Mouse (Mus musculus): ENCODE data around the gene Crisp2. TPM values are rescaled to one million over a fixed set of nuclear protein-coding genes. Genes with fewer than 3 reads are reported as not detected.

Gene Crisp2
- not detected in 2 replicates for polyA plus RNA-seq (2016; fragmentation: Nextera tagmentation; extraction: Ambion mirVana)

DNA sequence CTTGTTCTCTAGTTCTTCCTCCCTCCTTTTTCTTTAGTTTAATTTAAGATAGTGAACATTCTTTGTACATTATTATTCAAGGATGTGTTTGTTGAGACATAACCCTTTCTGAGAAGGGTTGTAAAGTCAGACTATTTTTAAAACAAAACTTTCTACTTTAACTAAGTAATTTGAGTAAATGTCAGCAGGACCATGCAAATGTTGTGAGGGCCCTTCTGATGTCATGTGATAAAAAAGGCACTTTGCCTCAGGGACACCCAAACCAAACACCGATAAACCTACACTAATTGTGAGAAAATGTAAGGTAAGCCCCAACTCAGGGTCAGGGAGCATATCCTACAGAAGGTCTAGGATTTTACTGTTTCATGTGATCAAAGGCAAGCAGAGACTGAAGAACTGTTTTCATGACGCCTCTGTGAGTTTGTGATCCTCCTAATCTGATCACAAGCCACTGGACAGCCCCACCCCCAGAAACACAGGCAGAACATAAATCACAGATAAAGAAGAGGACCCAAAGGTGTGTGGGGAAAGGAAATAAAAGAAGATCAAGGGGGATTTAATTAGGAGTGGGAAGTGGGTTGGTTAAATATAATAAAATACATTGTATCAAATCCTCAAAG is at the start of gene Crisp2:
Crisp2 (minus strand) TSS at position 51 of the 620 bp plus-strand sequence.
- Histone ChIP-seq H3K4me2 (replicated peaks) (no peak within 1 kb of the TSS), H3K27me3 (no peaks in the 10 kb centered on the region), H3K4me3 (no peak within 1 kb of the TSS), H3K36me3 (no peaks in the 10 kb centered on the region), H3K4me1 (no peaks in the 10 kb centered on the region), H3K9me3 (no peaks in the 10 kb centered on the region), H3K9ac (replicated peaks) (no peak within 1 kb of the TSS), H3K27ac (replicated peaks) (no peak within 1 kb of the TSS)
- 53% methylated on average over 2 of the region's 2 CpGs for WGBS
- no peak for ATAC-seq (ENCODE audit: low FRiP score, low read depth)

- Histone ChIP-seq H3K9ac (replicated peaks) (no peak overlapping the region), H3K4me2 (replicated peaks) (no peak overlapping the region), H3K9me3 (no peaks in the 10 kb centered on the region), H3K4me1 (no peaks in the 10 kb centered on the region), H3K36me3 (no peaks in the 10 kb centered on the region), H3K27me3 (no peaks in the 10 kb centered on the region), H3K4me3 (no peak overlapping the region), H3K27ac (replicated peaks) (no peak overlapping the region)
- ATAC-seq (ENCODE audit: low FRiP score, low read depth): no peak
Measured at GRCm38 (mm10) chr17:40855065-40855464, 48.3 kb upstream of the Crisp2 start.

DNA sequence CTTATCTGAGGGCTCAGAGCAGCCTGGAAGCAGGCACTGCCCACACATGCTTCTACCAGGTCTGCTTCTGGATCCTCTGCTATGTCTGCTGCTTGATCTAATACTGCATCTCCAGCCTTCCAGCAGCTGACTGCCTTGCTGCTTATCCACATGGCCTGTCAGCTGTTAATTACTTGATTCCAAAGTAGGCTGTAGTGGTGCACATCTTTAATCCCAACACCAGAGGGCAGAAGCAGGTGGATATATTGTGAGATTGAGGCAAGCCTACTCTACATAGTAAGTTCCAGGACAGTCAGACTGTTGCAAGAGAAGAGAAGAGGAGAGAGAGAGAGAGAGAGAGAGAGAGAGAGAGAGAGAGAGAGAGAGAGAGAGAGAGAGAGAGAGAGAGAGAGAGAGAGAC is 30.5 kb upstream of the Crisp2 start:
- Histone ChIP-seq H3K27ac (replicated peaks) (no peak overlapping the region), H3K4me3 (no peak overlapping the region), H3K9me3 (no peaks in the 10 kb centered on the region), H3K36me3 (no peaks in the 10 kb centered on the region), H3K9ac (replicated peaks) (no peak overlapping the region), H3K4me1 (no peaks in the 10 kb centered on the region), H3K27me3 (no peaks in the 10 kb centered on the region), H3K4me2 (replicated peaks) (no peak overlapping the region)
- ATAC-seq (ENCODE audit: low FRiP score, low read depth): no peak; the same call in 1 of the 2 replicates

DNA sequence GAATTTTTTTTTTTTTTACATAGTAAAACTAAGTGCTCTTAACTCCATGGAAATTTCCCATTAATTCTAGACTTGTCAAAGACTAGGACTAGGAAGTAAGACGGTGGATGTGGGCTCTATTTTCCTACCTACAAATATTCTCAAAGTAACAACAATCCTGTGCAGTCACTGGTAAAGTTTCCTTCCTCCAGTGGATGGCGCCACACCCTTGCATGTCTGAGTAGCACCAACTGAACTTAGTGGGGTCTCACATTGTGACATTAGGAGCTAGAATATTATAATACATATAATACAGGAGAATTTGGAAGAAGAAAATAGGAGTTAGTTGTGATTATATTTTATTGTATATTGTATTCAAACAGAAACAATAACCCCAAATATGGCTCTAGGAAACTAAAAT is 25.1 kb upstream of the Crisp2 start:
- no peak for ATAC-seq (ENCODE audit: low FRiP score, low read depth)
- H3K27me3 ChIP-seq: no peaks in the 10 kb centered on the region
- H3K9ac ChIP-seq (replicated peaks): no peak overlapping the region
- H3K36me3 ChIP-seq: no peaks in the 10 kb centered on the region
- no peak overlapping the region for H3K27ac ChIP-seq (replicated peaks)
- no peaks in the 10 kb centered on the region for H3K4me1 ChIP-seq
- no peaks in the 10 kb centered on the region for H3K9me3 ChIP-seq
- H3K4me2 ChIP-seq (replicated peaks): no peak overlapping the region
- H3K4me3 ChIP-seq: no peak overlapping the region
- WGBS: 57% methylated on average over 2 of the region's 2 CpGs

- Histone ChIP-seq H3K27ac (replicated peaks) (no peak overlapping the region), H3K9ac (replicated peaks) (no peak overlapping the region), H3K4me3 (no peak overlapping the region), H3K4me1 (no peaks in the 10 kb centered on the region), H3K27me3 (no peaks in the 10 kb centered on the region), H3K36me3 (no peaks in the 10 kb centered on the region), H3K9me3 (no peaks in the 10 kb centered on the region), H3K4me2 (replicated peaks) (no peak overlapping the region)
- WGBS: 59% methylated on average over 8 of the region's 8 CpGs
- no peak for ATAC-seq (ENCODE audit: low FRiP score, low read depth)
Measured at GRCm38 (mm10) chr17:40824549-40824948, 17.7 kb upstream of the Crisp2 start.

DNA sequence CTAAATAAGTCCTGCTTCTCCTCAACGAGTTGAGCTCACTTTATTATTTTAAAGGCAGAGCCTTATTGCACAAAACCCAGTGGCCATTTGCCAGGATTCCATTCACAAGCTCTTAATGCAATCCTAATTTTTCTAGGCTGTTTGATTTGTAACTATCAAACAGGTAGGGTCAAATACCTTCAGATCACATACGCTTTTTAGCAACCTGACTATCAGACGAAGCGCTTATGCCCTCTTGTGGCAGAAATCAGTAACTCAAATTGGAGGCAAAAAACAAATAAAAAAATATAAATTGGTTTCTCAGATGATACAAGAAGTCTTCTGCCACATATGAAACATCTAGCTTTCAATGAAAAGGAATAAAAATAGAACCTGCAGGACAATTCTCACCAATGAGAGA is 17.0 kb upstream of the Crisp2 start:
- Histone ChIP-seq H3K4me2 (replicated peaks) (no peak overlapping the region), H3K9me3 (no peaks in the 10 kb centered on the region), H3K27me3 (no peaks in the 10 kb centered on the region), H3K4me3 (no peak overlapping the region), H3K9ac (replicated peaks) (no peak overlapping the region), H3K27ac (replicated peaks) (no peak overlapping the region), H3K4me1 (no peaks in the 10 kb centered on the region), H3K36me3 (no peaks in the 10 kb centered on the region)
- ATAC-seq (ENCODE audit: low FRiP score, low read depth): no peak
- WGBS: 29% methylated on average over 4 of the region's 4 CpGs

DNA sequence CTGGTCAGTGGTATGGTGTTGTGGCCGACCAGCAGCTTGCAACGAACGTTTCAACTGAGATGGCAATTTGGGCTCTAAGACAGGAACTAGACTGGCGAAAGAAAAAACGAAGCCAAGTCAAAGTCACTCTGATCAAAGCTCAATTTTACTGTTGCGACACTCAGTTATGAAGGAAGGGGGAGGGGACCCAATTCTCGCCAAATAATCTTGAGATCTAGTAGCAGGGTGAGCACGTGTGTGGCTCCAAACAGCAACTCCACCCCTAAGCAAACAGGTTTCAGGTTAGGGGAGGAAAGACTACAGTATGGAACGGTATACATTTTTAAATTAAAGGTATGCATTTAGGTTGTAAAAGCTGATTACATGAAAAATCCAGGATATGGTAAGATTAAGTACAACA is 14.7 kb upstream of the Crisp2 start:
- Histone ChIP-seq H3K4me1 (no peaks in the 10 kb centered on the region), H3K27ac (replicated peaks) (no peak overlapping the region), H3K4me3 (no peak overlapping the region), H3K27me3 (no peaks in the 10 kb centered on the region), H3K9me3 (no peaks in the 10 kb centered on the region), H3K36me3 (no peaks in the 10 kb centered on the region), H3K9ac (replicated peaks) (no peak overlapping the region), H3K4me2 (replicated peaks) (no peak overlapping the region)
- WGBS: 84% methylated on average over 9 of the region's 9 CpGs
- no peak for ATAC-seq (ENCODE audit: low FRiP score, low read depth)

- no peak for ATAC-seq (ENCODE audit: low FRiP score, low read depth)
- Histone ChIP-seq H3K4me2 (replicated peaks) (no peak overlapping the region), H3K9me3 (no peaks in the 10 kb centered on the region), H3K27me3 (no peaks in the 10 kb centered on the region), H3K27ac (replicated peaks) (no peak overlapping the region), H3K9ac (replicated peaks) (no peak overlapping the region), H3K4me1 (no peaks in the 10 kb centered on the region), H3K36me3 (no peaks in the 10 kb centered on the region), H3K4me3 (no peak overlapping the region)
- WGBS: 77% methylated on average over 4 of the region's 4 CpGs
Measured at GRCm38 (mm10) chr17:40817340-40817943, 10.6 kb upstream of the Crisp2 start.

- Histone ChIP-seq H3K9me3 (no peaks in the 10 kb centered on the region), H3K27ac (replicated peaks) (no peak overlapping the region), H3K4me3 (no peak overlapping the region), H3K27me3 (no peaks in the 10 kb centered on the region), H3K4me2 (replicated peaks) (no peak overlapping the region), H3K36me3 (no peaks in the 10 kb centered on the region), H3K4me1 (no peaks in the 10 kb centered on the region), H3K9ac (replicated peaks) (no peak overlapping the region)
- no peak for ATAC-seq (ENCODE audit: low FRiP score, low read depth)
- 76% methylated on average over 2 of the region's 2 CpGs for WGBS
Measured at GRCm38 (mm10) chr17:40812259-40812658, 5.5 kb upstream of the Crisp2 start.

DNA sequence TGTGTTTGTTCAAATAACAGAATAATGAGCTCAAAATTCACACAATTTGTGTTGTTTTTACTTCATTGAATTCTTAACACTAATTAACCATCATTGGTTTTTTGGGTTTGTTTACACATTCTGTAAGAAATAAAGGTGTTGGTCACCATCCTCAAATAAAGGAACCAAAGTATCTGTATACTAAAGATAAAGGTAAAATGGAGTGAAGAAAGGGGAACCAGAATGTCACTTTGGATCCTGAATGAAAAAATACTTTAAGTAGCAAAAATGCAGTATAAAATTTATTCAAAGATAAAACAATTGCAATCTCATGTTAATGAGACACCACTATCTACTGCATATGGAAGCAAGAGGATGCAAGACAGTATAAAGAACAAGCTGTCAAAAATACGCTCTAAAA is 4.8 kb upstream of the Crisp2 start:
- no peak for ATAC-seq (ENCODE audit: low FRiP score, low read depth)
- H3K27ac ChIP-seq (replicated peaks): no peak overlapping the region
- WGBS: 84% methylated on average over 1 of the region's 1 CpGs

DNA sequence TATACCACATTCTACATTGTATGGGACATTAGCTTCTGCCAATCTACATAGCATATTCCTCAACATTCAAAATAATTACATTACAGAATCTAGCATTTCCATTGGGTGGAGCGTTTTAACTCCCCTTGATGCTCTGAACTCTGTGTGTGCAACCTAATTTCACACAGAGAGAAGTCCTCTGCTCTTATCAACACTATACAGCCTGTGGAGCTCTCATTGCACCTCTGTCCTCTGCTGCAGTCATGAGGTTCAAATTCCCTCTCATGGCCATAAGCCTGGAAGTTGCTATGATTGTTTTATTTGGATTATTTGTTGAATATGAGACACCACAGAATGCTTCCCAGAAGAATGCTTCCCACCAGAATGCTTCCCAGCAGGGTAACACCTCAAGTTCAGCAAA is 4.1 kb upstream of the Crisp2 start, which contains the start of gene Rhag:
Rhag (plus strand) TSS at position 193 of the 400 bp plus-strand sequence.
- no peak within 1 kb of the TSS for H3K4me3 ChIP-seq
- WGBS: 69% methylated on average over 1 of the region's 1 CpGs

More for the DNA sequence above, 4.8 kb upstream of the Crisp2 start:
- no peaks in the 10 kb centered on the region for H3K9me3 ChIP-seq
- H3K4me1 ChIP-seq: no peaks in the 10 kb centered on the region
- H3K4me3 ChIP-seq: no peak overlapping the region
- no peak overlapping the region for H3K9ac ChIP-seq (replicated peaks)
- H3K27me3 ChIP-seq: no peaks in the 10 kb centered on the region
- no peak overlapping the region for H3K4me2 ChIP-seq (replicated peaks)
- H3K36me3 ChIP-seq: no peaks in the 10 kb centered on the region

GRCm38 (mm10) chr17:40808071-40808470 is 1.3 kb upstream of the Crisp2 start:
- Histone ChIP-seq H3K36me3 (no peaks in the 10 kb centered on the region), H3K4me2 (replicated peaks) (no peak overlapping the region), H3K4me3 (no peak overlapping the region), H3K27ac (replicated peaks) (no peak overlapping the region), H3K27me3 (no peaks in the 10 kb centered on the region), H3K9ac (replicated peaks) (no peak overlapping the region), H3K4me1 (no peaks in the 10 kb centered on the region), H3K9me3 (no peaks in the 10 kb centered on the region)
- no peak for ATAC-seq (ENCODE audit: low FRiP score, low read depth)

More for the DNA sequence above, 4.1 kb upstream of the Crisp2 start, which contains the start of gene Rhag:
- H3K9ac ChIP-seq (replicated peaks): no peak within 1 kb of the TSS
- no peaks in the 10 kb centered on the region for H3K27me3 ChIP-seq
- H3K9me3 ChIP-seq: no peaks in the 10 kb centered on the region
- ATAC-seq (ENCODE audit: low FRiP score, low read depth): no peak
- no peak within 1 kb of the TSS for H3K4me2 ChIP-seq (replicated peaks)
- no peak within 1 kb of the TSS for H3K27ac ChIP-seq (replicated peaks)
- no peaks in the 10 kb centered on the region for H3K36me3 ChIP-seq
- no peaks in the 10 kb centered on the region for H3K4me1 ChIP-seq

DNA sequence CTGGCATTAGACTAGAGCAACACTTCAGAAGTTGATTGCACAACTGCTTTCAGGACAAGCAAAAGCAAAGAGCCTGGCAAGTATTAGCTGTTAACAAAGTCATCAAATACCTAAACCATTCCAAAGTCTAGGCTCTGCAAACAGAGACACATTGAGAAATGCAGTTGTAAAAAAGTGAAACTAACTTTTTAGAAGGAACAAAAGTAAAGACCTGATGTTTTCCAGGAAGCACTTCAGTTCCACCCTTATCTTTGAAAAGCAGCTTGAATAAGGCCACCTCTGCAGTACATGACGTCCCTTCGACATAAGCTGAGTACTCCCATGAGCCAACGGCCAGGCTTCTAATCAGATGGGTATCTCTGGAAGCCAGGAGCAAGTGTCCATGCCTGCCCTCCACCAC is 253 bp downstream of the Crisp2 start:
- no peaks in the 10 kb centered on the region for H3K36me3 ChIP-seq
- WGBS: 70% methylated on average over 3 of the region's 3 CpGs
- no peak overlapping the region for H3K4me2 ChIP-seq (replicated peaks)
- no peaks in the 10 kb centered on the region for H3K4me1 ChIP-seq
- H3K27ac ChIP-seq (replicated peaks): no peak overlapping the region
- H3K9ac ChIP-seq (replicated peaks): no peak overlapping the region
- H3K4me3 ChIP-seq: no peak overlapping the region
- H3K9me3 ChIP-seq: no peaks in the 10 kb centered on the region
- no peaks in the 10 kb centered on the region for H3K27me3 ChIP-seq
- ATAC-seq (ENCODE audit: low FRiP score, low read depth): no peak

Measured in midbrain, embryonic 12.5 days (tissue).